Mouse (Mus musculus): ENCODE results near the gene Slc7a11.

DNA sequence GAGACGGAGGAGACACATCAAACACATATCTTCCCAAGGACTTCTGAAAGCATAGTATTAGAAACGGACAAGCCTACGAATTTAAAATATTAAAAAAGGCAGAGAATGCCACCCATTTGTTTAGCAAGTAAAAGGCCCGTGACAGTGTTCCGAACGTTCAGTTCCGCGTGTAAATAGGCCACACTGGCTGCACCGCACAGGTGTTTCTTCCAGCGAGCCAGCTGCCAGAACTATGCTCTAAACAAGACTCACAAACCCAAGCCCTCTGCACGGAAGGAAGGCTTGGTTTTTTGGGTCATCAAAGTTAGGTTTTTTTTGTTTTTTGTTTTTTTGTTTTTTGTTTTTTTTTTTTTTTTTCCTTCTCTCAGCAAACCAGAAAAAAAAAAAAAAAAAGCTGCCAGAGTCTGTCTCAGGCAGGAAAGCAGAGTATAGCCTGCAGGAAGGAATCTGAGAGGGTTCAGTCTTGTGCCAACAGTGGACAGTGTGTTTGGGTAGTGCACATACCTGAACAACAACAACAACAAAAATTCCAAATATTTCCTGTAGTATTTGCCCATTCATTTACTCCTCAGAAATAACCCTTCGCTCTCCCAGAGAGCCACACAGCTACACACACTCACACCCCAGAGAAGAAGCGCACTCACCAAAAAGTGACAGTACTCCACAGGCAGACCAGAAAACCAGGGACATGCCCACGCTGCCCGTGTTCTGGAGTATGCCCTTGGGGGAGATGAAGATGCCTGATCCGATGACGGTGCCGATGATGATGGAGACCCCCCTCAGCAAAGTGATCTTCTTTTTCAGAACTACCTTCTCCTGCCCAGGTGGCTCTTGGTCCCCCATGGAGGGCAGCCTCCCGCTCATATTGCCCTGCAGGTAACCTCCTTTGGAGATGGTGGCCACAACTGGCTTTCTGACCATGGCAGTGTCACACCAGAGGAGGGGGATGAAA lies 797 bp downstream of the Slc7a11 start:
- TF ChIP-seq CTCF (IDR thresholded peaks at IDR 0.05; ENCODE audit: low read depth, low read length) = no peak
- TF ChIP-seq GATA1 (IDR thresholded peaks at IDR 0.05; ENCODE audit: borderline replicate concordance, low read length) = no peak
